Mouse (Mus musculus): Measurements from ENCODE around the gene Manbal. TPM values are rescaled to one million over a fixed set of nuclear protein-coding genes. Genes with fewer than 3 reads are reported as not detected.

The Manbal gene
- polyA plus RNA-seq, 1 experiment from 2014 or later: 75.6 TPM

GRCm38 (mm10) chr2:157341554-157342270, 25.7 kb upstream of the Manbal start:
- ATAC-seq (ENCODE audit: low FRiP score, low read depth): peak; percentile 38
- no peak overlapping the region for H3K4me2 ChIP-seq (replicated peaks)

GRCm38 (mm10) chr2:157342328-157342926, 25.0 kb upstream of the Manbal start:
- Histone ChIP-seq H3K4me3 (no peak overlapping the region), H3K4me2 (replicated peaks) (no peak overlapping the region), H3K27me3 (no peaks in the 10 kb centered on the region), H3K9me3 (no peaks in the 10 kb centered on the region), H3K9ac (replicated peaks) (peak overlapping the region; percentile 49), H3K36me3 (no peaks in the 10 kb centered on the region), H3K27ac (replicated peaks) (peak overlapping the region; percentile 93), H3K4me1 (peaks cover 56% of the 10 kb centered on the region)
- 30% methylated on average over 5 of the region's 5 CpGs for WGBS
- ATAC-seq (ENCODE audit: low FRiP score, low read depth): no peak

More at GRCm38 (mm10) chr2:157341554-157342270, 25.7 kb upstream of the Manbal start:
- 35% methylated on average over 11 of the region's 11 CpGs for WGBS
- Histone ChIP-seq H3K4me3 (no peak overlapping the region), H3K27ac (replicated peaks) (peak overlapping the region; percentile 93), H3K9me3 (no peaks in the 10 kb centered on the region), H3K27me3 (0 out of 2 replicates have a peak, but pooled peaks cover 4% of the 10 kb centered on the region), H3K36me3 (no peaks in the 10 kb centered on the region), H3K4me1 (peaks cover 52% of the 10 kb centered on the region), H3K9ac (replicated peaks) (peak overlapping the region; percentile 49)

GRCm38 (mm10) chr2:157343337-157343736, 24.1 kb upstream of the Manbal start:
- Histone ChIP-seq H3K4me2 (replicated peaks) (no peak overlapping the region), H3K9ac (replicated peaks) (no peak overlapping the region), H3K4me1 (peaks cover 61% of the 10 kb centered on the region), H3K27ac (replicated peaks) (peak overlapping the region; percentile 35; the same call in 1 of the 2 replicates), H3K4me3 (no peak overlapping the region), H3K36me3 (no peaks in the 10 kb centered on the region), H3K27me3 (no peaks in the 10 kb centered on the region), H3K9me3 (no peaks in the 10 kb centered on the region)
- ATAC-seq (ENCODE audit: low FRiP score, low read depth): no peak
- 80% methylated on average over 6 of the region's 6 CpGs for WGBS

- Histone ChIP-seq H3K9me3 (no peaks in the 10 kb centered on the region), H3K36me3 (no peaks in the 10 kb centered on the region), H3K27me3 (no peaks in the 10 kb centered on the region), H3K4me3 (no peak within 1 kb of the TSS), H3K4me1 (peaks cover 38% of the 10 kb centered on the region), H3K9ac (replicated peaks) (peak within 1 kb of the TSS; percentile 37; the same call in 1 of the 2 replicates), H3K27ac (replicated peaks) (peak within 1 kb of the TSS; percentile 87), H3K4me2 (replicated peaks) (no peak within 1 kb of the TSS)
- WGBS: 65% methylated on average over 26 of the region's 26 CpGs
- no peak for ATAC-seq (ENCODE audit: low FRiP score, low read depth)
Measured at GRCm38 (mm10) chr2:157347361-157348159, 19.8 kb upstream of the Manbal start, which contains the start of gene Ghrh. Gene Ghrh (minus strand): TSS chr2:157347506.

GRCm38 (mm10) chr2:157349121-157349778, 18.1 kb upstream of the Manbal start:
- H3K4me2 ChIP-seq (replicated peaks): 0 out of 2 replicates have a peak overlapping the region, but pooled peaks have one; percentile 3

GRCm38 (mm10) chr2:157353183-157353582, 14.2 kb upstream of the Manbal start:
- H3K27ac ChIP-seq (replicated peaks): no peak overlapping the region
- no peaks in the 10 kb centered on the region for H3K27me3 ChIP-seq
- no peak overlapping the region for H3K4me2 ChIP-seq (replicated peaks)
- peaks cover 17% of the 10 kb centered on the region for H3K4me1 ChIP-seq
- no peaks in the 10 kb centered on the region for H3K36me3 ChIP-seq
- no peak overlapping the region for H3K4me3 ChIP-seq
- H3K9ac ChIP-seq (replicated peaks): no peak overlapping the region
- no peak for ATAC-seq (ENCODE audit: low FRiP score, low read depth)
- 78% methylated on average over 4 of the region's 4 CpGs for WGBS
- H3K9me3 ChIP-seq: no peaks in the 10 kb centered on the region

More at GRCm38 (mm10) chr2:157349121-157349778, 18.1 kb upstream of the Manbal start:
- Histone ChIP-seq H3K27me3 (no peaks in the 10 kb centered on the region), H3K9me3 (no peaks in the 10 kb centered on the region), H3K27ac (replicated peaks) (peak overlapping the region; percentile 87), H3K36me3 (no peaks in the 10 kb centered on the region), H3K4me3 (no peak overlapping the region), H3K4me1 (peaks cover 28% of the 10 kb centered on the region), H3K9ac (replicated peaks) (0 out of 2 replicates have a peak overlapping the region, but pooled peaks have one; percentile 1)
- ATAC-seq (ENCODE audit: low FRiP score, low read depth): peak; percentile 54
- whole genome bisulfite sequencing: 32% methylated on average over 12 of the region's 12 CpGs

- H3K36me3 ChIP-seq: no peaks in the 10 kb centered on the region
- no peak overlapping the region for H3K9ac ChIP-seq (replicated peaks)
- 56% methylated on average over 3 of the region's 3 CpGs for WGBS
- no peaks in the 10 kb centered on the region for H3K9me3 ChIP-seq
- peaks cover 9% of the 10 kb centered on the region for H3K4me1 ChIP-seq
- no peaks in the 10 kb centered on the region for H3K27me3 ChIP-seq
- no peak for ATAC-seq (ENCODE audit: low FRiP score, low read depth)
- no peak overlapping the region for H3K27ac ChIP-seq (replicated peaks)
- H3K4me2 ChIP-seq (replicated peaks): no peak overlapping the region
- H3K4me3 ChIP-seq: no peak overlapping the region
Measured at GRCm38 (mm10) chr2:157354106-157354505, 13.3 kb upstream of the Manbal start.

- no peak overlapping the region for H3K27ac ChIP-seq (replicated peaks)
- H3K4me1 ChIP-seq: no peaks in the 10 kb centered on the region
Measured at GRCm38 (mm10) chr2:157360028-157360427, 7.4 kb upstream of the Manbal start.

GRCm38 (mm10) chr2:157363031-157363430, 4.4 kb upstream of the Manbal start:
- H3K36me3 ChIP-seq: no peaks in the 10 kb centered on the region
- H3K27me3 ChIP-seq: no peaks in the 10 kb centered on the region
- ATAC-seq (ENCODE audit: low FRiP score, low read depth): no peak
- H3K4me1 ChIP-seq: peaks cover 9% of the 10 kb centered on the region; the same call in 1 of the 2 replicates
- no peak overlapping the region for H3K4me3 ChIP-seq
- no peak overlapping the region for H3K27ac ChIP-seq (replicated peaks)
- H3K4me2 ChIP-seq (replicated peaks): no peak overlapping the region
- H3K9ac ChIP-seq (replicated peaks): no peak overlapping the region
- WGBS: 90% methylated on average over 3 of the region's 3 CpGs
- H3K9me3 ChIP-seq: no peaks in the 10 kb centered on the region

More at GRCm38 (mm10) chr2:157360028-157360427, 7.4 kb upstream of the Manbal start:
- no peaks in the 10 kb centered on the region for H3K36me3 ChIP-seq
- H3K4me3 ChIP-seq: no peak overlapping the region
- no peak overlapping the region for H3K9ac ChIP-seq (replicated peaks)
- H3K9me3 ChIP-seq: no peaks in the 10 kb centered on the region
- H3K27me3 ChIP-seq: no peaks in the 10 kb centered on the region
- ATAC-seq (ENCODE audit: low FRiP score, low read depth): no peak
- H3K4me2 ChIP-seq (replicated peaks): no peak overlapping the region
- 86% methylated on average over 5 of the region's 5 CpGs for WGBS

- Histone ChIP-seq H3K9ac (replicated peaks) (no peak overlapping the region), H3K27ac (replicated peaks) (no peak overlapping the region), H3K4me2 (replicated peaks) (peak overlapping the region; percentile 90), H3K9me3 (no peaks in the 10 kb centered on the region), H3K27me3 (no peaks in the 10 kb centered on the region), H3K36me3 (peaks cover 4% of the 10 kb centered on the region; the same call in 1 of the 2 replicates), H3K4me1 (peaks cover 22% of the 10 kb centered on the region), H3K4me3 (peak overlapping the region; percentile 84; the same call in 1 of the 2 replicates)
- peak; percentile 10; the same call in 1 of the 2 replicates for ATAC-seq (ENCODE audit: low FRiP score, low read depth)
- 89% methylated on average over 9 of the region's 9 CpGs for WGBS
Measured at GRCm38 (mm10) chr2:157366762-157367161, 632 bp upstream of the Manbal start.

GRCm38 (mm10) chr2:157367991-157368390, 597 bp downstream of the Manbal start:
- H3K27me3 ChIP-seq: no peaks in the 10 kb centered on the region
- H3K9me3 ChIP-seq: no peaks in the 10 kb centered on the region
- H3K4me3 ChIP-seq: peak overlapping the region; percentile 84
- WGBS: 17% methylated on average over 13 of the region's 13 CpGs
- peaks cover 7% of the 10 kb centered on the region; the same call in 1 of the 2 replicates for H3K36me3 ChIP-seq
- H3K4me2 ChIP-seq (replicated peaks): peak overlapping the region; percentile 90
- H3K4me1 ChIP-seq: peaks cover 22% of the 10 kb centered on the region
- H3K27ac ChIP-seq (replicated peaks): peak overlapping the region; percentile 91
- peak overlapping the region; percentile 93 for H3K9ac ChIP-seq (replicated peaks)
- ATAC-seq (ENCODE audit: low FRiP score, low read depth): no peak
